Mouse (Mus musculus): ENCODE data around the gene Ints6. TPM values are rescaled to one million over a fixed set of nuclear protein-coding genes. Genes with fewer than 3 reads are reported as not detected.

Gene Ints6
- total RNA-seq, 2 experiments from 2014 or later: 14.3 to 22.4 TPM

DNA sequence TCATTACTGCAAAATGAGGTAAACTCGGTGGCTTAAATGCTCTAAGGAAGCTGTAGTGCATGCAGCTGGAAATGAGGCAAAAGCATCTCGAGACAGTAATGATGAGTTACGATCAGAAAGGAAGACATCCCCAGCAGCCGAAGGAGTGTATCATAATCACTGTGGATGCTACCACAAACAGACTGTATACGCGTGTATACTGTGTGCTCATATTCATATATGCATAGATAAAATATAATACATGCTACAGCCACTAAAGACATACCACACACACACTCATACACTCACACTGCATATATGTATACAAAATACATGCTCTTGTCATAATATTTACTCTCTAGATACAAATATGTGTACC is 122.6 kb downstream of the Ints6 start:
- intact Hi-C loops (cut with DNase I): loop anchor here (5.0 kb wide), 2 partner anchors 119 to 339 kb away; no protein-coding TSS in a partner anchor
- DNase-seq: no peak

DNA sequence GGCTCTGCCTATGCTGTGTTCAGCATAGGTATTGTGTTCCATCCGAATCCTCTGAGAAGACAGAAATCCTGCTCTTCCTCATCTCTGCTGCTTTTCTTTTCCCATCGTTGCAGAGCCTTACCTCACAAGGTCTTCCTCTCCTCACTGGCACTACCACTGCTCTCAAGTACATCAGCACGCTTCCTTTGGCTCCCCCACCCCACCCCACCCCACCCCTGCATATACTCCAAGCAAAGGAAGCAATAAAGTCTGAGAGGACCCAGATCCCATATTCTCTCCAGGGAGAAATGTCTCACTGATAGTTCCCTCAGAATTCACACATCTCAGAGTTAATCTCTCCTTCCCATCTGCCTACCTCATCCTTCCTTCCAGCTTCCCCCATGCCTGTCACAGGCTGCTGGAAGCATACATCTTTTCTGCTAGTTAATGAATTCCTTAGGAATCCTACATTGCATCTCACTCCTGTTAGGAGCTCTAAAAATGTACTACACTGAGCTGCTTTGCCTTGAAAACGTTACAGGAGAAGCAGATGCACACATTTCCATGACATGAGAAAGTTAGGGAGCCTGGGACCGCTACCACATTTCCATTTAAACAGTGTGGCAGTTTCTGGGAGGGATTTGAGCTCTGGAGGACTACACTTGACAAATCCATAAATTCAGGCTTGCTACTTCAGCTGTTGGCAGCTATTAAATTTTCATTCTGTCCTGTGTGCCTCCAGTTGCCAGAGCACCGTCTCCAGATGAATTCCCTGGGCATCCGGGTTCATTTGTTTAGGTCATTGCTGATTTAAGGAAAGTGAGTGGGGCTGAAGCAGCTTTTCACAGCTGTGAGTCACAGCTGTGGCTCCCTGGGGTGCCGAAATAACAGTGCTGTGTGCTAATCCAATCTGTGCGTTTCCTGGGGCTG is 123.3 kb downstream of the Ints6 start:
- intact Hi-C loops (cut with DNase I): loop anchor here (5.0 kb wide), 2 partner anchors 120 to 340 kb away; no protein-coding TSS in a partner anchor
- peak; percentile 30 to 39 for DNase-seq

DNA sequence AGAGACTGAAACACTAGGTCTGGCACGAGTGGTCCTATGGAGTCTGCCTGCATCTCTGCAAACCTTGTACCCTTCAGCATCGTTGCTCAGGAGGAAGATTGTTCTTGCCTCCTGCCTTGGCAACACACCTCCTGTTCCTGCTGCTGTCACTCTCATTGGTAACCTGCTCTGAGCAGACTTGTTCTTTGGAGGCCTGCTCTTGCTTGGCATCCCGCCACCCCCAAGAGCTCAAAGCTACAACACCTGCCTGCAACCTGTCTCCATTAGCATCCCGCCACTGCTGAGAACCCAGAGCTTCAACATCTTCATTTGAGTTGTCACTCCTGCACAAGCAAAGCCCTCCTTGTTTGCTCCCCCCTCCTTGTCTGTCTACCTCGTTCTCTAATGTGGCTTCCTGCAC is 133.0 kb downstream of the Ints6 start:
- intact Hi-C loops (cut with DNase I): no loop called here
- DNase-seq: no peak

Other genes starting within 250 kb of the Ints6 start
- gene Fam124a, start 205.4 kb downstream of the Ints6 start, total RNA-seq (2021): 1 to 10 TPM; 4.5 to 4.6 TPM
- not detected for gene Gm4131, start 194.2 kb downstream of the Ints6 start, total RNA-seq (2021)
- not detected for gene Serpine3, start 97.5 kb downstream of the Ints6 start, total RNA-seq (2021)
- 1 to 10 TPM; 8.0 to 9.1 TPM for gene Wdfy2, start 76.5 kb upstream of the Ints6 start, total RNA-seq (2021)
- not detected for gene Defb48, start 223.3 kb upstream of the Ints6 start, total RNA-seq (2021)
- not detected for gene Defb47, start 236.9 kb upstream of the Ints6 start, total RNA-seq (2021)